Mouse (Mus musculus): ENCODE data around the gene Fto. TPM values are rescaled to one million over a fixed set of nuclear protein-coding genes. Genes with fewer than 3 reads are reported as not detected.

Gene Fto
- polyA plus RNA-seq, 1 experiment from 2014 or later = 19.9 TPM

- H3K27me3 ChIP-seq (ENCODE audit: control insufficient read depth, insufficient read depth, low read depth, low read length) = no peaks in the 10 kb centered on the region
- H3K9ac ChIP-seq (ENCODE audit: low read depth, low read length) = no peak overlapping the region
- H3K4me1 ChIP-seq (ENCODE audit: control insufficient read depth, low read depth, low read length) = no peaks in the 10 kb centered on the region
- H3K9me3 ChIP-seq (replicated peaks; ENCODE audit: control insufficient read depth, low read length) = no peaks in the 10 kb centered on the region; the same call in 1 of the 2 replicates
- no peak overlapping the region for H3K4me2 ChIP-seq (ENCODE audit: low read depth, low read length)
- H3K36me3 ChIP-seq (ENCODE audit: control insufficient read depth, insufficient read depth) = no peaks in the 10 kb centered on the region
- 88% methylated on average over 15 of the region's 15 CpGs for WGBS (ENCODE audit: insufficient replicate concordance)
- no peak for ATAC-seq (ENCODE audit: low read depth)
- H3K27ac ChIP-seq (ENCODE audit: low read length) = no peak overlapping the region
- no peak overlapping the region for H3K4me3 ChIP-seq (ENCODE audit: low read depth, low read length)
Measured at GRCm38 (mm10) chr8:91436036-91436435, 122.7 kb downstream of the Fto start.

GRCm38 (mm10) chr8:91443911-91444310 is 130.6 kb downstream of the Fto start:
- Histone ChIP-seq H3K4me2 (ENCODE audit: low read depth, low read length) (no peak overlapping the region), H3K9ac (ENCODE audit: low read depth, low read length) (no peak overlapping the region), H3K9me3 (replicated peaks; ENCODE audit: control insufficient read depth, low read length) (no peaks in the 10 kb centered on the region), H3K4me3 (ENCODE audit: low read depth, low read length) (no peak overlapping the region), H3K4me1 (ENCODE audit: control insufficient read depth, low read depth, low read length) (no peaks in the 10 kb centered on the region), H3K27me3 (ENCODE audit: control insufficient read depth, insufficient read depth, low read depth, low read length) (no peaks in the 10 kb centered on the region), H3K36me3 (ENCODE audit: control insufficient read depth, insufficient read depth) (no peaks in the 10 kb centered on the region), H3K27ac (ENCODE audit: low read length) (no peak overlapping the region)
- no peak for ATAC-seq (ENCODE audit: low read depth)
- 70% methylated on average over 4 of the region's 4 CpGs for WGBS (ENCODE audit: insufficient replicate concordance)

GRCm38 (mm10) chr8:91444636-91445410 is 131.5 kb downstream of the Fto start:
- H3K4me3 ChIP-seq (ENCODE audit: low read depth, low read length) = no peak overlapping the region
- H3K4me2 ChIP-seq (ENCODE audit: low read depth, low read length) = no peak overlapping the region
- H3K36me3 ChIP-seq (ENCODE audit: control insufficient read depth, insufficient read depth) = no peaks in the 10 kb centered on the region
- no peaks in the 10 kb centered on the region for H3K9me3 ChIP-seq (replicated peaks; ENCODE audit: control insufficient read depth, low read length)
- H3K27me3 ChIP-seq (ENCODE audit: control insufficient read depth, insufficient read depth, low read depth, low read length) = no peaks in the 10 kb centered on the region
- no peaks in the 10 kb centered on the region for H3K4me1 ChIP-seq (ENCODE audit: control insufficient read depth, low read depth, low read length)
- H3K9ac ChIP-seq (ENCODE audit: low read depth, low read length) = no peak overlapping the region
- no peak overlapping the region for H3K27ac ChIP-seq (ENCODE audit: low read length)
- ATAC-seq (ENCODE audit: low read depth) = no peak; the same call in 1 of the 2 replicates
- WGBS (ENCODE audit: insufficient replicate concordance) = 78% methylated on average over 11 of the region's 11 CpGs

- no peak overlapping the region for H3K27ac ChIP-seq (ENCODE audit: low read length)
- no peaks in the 10 kb centered on the region for H3K4me1 ChIP-seq (ENCODE audit: control insufficient read depth, low read depth, low read length)
- 77% methylated on average over 10 of the region's 10 CpGs for WGBS (ENCODE audit: insufficient replicate concordance)
- H3K4me2 ChIP-seq (ENCODE audit: low read depth, low read length) = no peak overlapping the region
- H3K36me3 ChIP-seq (ENCODE audit: control insufficient read depth, insufficient read depth) = no peaks in the 10 kb centered on the region
- no peak for ATAC-seq (ENCODE audit: low read depth)
- H3K27me3 ChIP-seq (ENCODE audit: control insufficient read depth, insufficient read depth, low read depth, low read length) = no peaks in the 10 kb centered on the region
- no peak overlapping the region for H3K4me3 ChIP-seq (ENCODE audit: low read depth, low read length)
- H3K9me3 ChIP-seq (replicated peaks; ENCODE audit: control insufficient read depth, low read length) = no peaks in the 10 kb centered on the region
- H3K9ac ChIP-seq (ENCODE audit: low read depth, low read length) = no peak overlapping the region
Measured at GRCm38 (mm10) chr8:91445516-91445915, 132.2 kb downstream of the Fto start.

GRCm38 (mm10) chr8:91446008-91446407 is 132.7 kb downstream of the Fto start:
- WGBS (ENCODE audit: insufficient replicate concordance) = 82% methylated on average over 5 of the region's 5 CpGs

GRCm38 (mm10) chr8:91448667-91449329 is 135.5 kb downstream of the Fto start:
- Histone ChIP-seq H3K4me2 (ENCODE audit: low read depth, low read length) (no peak overlapping the region), H3K4me1 (ENCODE audit: control insufficient read depth, low read depth, low read length) (no peaks in the 10 kb centered on the region), H3K4me3 (ENCODE audit: low read depth, low read length) (no peak overlapping the region), H3K36me3 (ENCODE audit: control insufficient read depth, insufficient read depth) (no peaks in the 10 kb centered on the region), H3K27me3 (ENCODE audit: control insufficient read depth, insufficient read depth, low read depth, low read length) (no peaks in the 10 kb centered on the region), H3K9me3 (replicated peaks; ENCODE audit: control insufficient read depth, low read length) (no peaks in the 10 kb centered on the region), H3K27ac (ENCODE audit: low read length) (no peak overlapping the region), H3K9ac (ENCODE audit: low read depth, low read length) (no peak overlapping the region)
- 78% methylated on average over 7 of the region's 7 CpGs for WGBS (ENCODE audit: insufficient replicate concordance)
- no peak for ATAC-seq (ENCODE audit: low read depth)

More at GRCm38 (mm10) chr8:91446008-91446407, 132.7 kb downstream of the Fto start:
- H3K9me3 ChIP-seq (replicated peaks; ENCODE audit: control insufficient read depth, low read length) = no peaks in the 10 kb centered on the region
- no peaks in the 10 kb centered on the region for H3K36me3 ChIP-seq (ENCODE audit: control insufficient read depth, insufficient read depth)
- no peak for ATAC-seq (ENCODE audit: low read depth)
- H3K27ac ChIP-seq (ENCODE audit: low read length) = no peak overlapping the region
- H3K27me3 ChIP-seq (ENCODE audit: control insufficient read depth, insufficient read depth, low read depth, low read length) = no peaks in the 10 kb centered on the region
- H3K9ac ChIP-seq (ENCODE audit: low read depth, low read length) = no peak overlapping the region
- no peak overlapping the region for H3K4me3 ChIP-seq (ENCODE audit: low read depth, low read length)
- H3K4me1 ChIP-seq (ENCODE audit: control insufficient read depth, low read depth, low read length) = no peaks in the 10 kb centered on the region
- H3K4me2 ChIP-seq (ENCODE audit: low read depth, low read length) = no peak overlapping the region

GRCm38 (mm10) chr8:91454926-91455325 is 141.6 kb downstream of the Fto start:
- no peaks in the 10 kb centered on the region for H3K4me1 ChIP-seq (ENCODE audit: control insufficient read depth, low read depth, low read length)
- no peak overlapping the region for H3K9ac ChIP-seq (ENCODE audit: low read depth, low read length)
- no peak overlapping the region for H3K4me3 ChIP-seq (ENCODE audit: low read depth, low read length)
- H3K36me3 ChIP-seq (ENCODE audit: control insufficient read depth, insufficient read depth) = no peaks in the 10 kb centered on the region
- H3K4me2 ChIP-seq (ENCODE audit: low read depth, low read length) = no peak overlapping the region
- H3K27ac ChIP-seq (ENCODE audit: low read length) = no peak overlapping the region
- H3K9me3 ChIP-seq (replicated peaks; ENCODE audit: control insufficient read depth, low read length) = no peaks in the 10 kb centered on the region
- H3K27me3 ChIP-seq (ENCODE audit: control insufficient read depth, insufficient read depth, low read depth, low read length) = no peaks in the 10 kb centered on the region
- WGBS (ENCODE audit: insufficient replicate concordance) = 88% methylated on average over 2 of the region's 2 CpGs
- ATAC-seq (ENCODE audit: low read depth) = no peak

- H3K4me1 ChIP-seq (ENCODE audit: control insufficient read depth, low read depth, low read length) = no peaks in the 10 kb centered on the region
- no peak overlapping the region for H3K4me3 ChIP-seq (ENCODE audit: low read depth, low read length)
- no peak for ATAC-seq (ENCODE audit: low read depth)
- H3K36me3 ChIP-seq (ENCODE audit: control insufficient read depth, insufficient read depth) = no peaks in the 10 kb centered on the region
- H3K4me2 ChIP-seq (ENCODE audit: low read depth, low read length) = no peak overlapping the region
- H3K9me3 ChIP-seq (replicated peaks; ENCODE audit: control insufficient read depth, low read length) = no peaks in the 10 kb centered on the region
- no peak overlapping the region for H3K9ac ChIP-seq (ENCODE audit: low read depth, low read length)
- WGBS (ENCODE audit: insufficient replicate concordance) = 76% methylated on average over 5 of the region's 5 CpGs
- no peak overlapping the region for H3K27ac ChIP-seq (ENCODE audit: low read length)
- no peaks in the 10 kb centered on the region for H3K27me3 ChIP-seq (ENCODE audit: control insufficient read depth, insufficient read depth, low read depth, low read length)
Measured at GRCm38 (mm10) chr8:91455591-91455990, 142.3 kb downstream of the Fto start.

GRCm38 (mm10) chr8:91458016-91458415 is 144.7 kb downstream of the Fto start:
- Histone ChIP-seq H3K4me1 (ENCODE audit: control insufficient read depth, low read depth, low read length) (peaks cover 2% of the 10 kb centered on the region; the same call in 1 of the 2 replicates), H3K4me2 (ENCODE audit: low read depth, low read length) (no peak overlapping the region), H3K9ac (ENCODE audit: low read depth, low read length) (no peak overlapping the region), H3K36me3 (ENCODE audit: control insufficient read depth, insufficient read depth) (no peaks in the 10 kb centered on the region), H3K4me3 (ENCODE audit: low read depth, low read length) (no peak overlapping the region), H3K27ac (ENCODE audit: low read length) (no peak overlapping the region), H3K27me3 (ENCODE audit: control insufficient read depth, insufficient read depth, low read depth, low read length) (no peaks in the 10 kb centered on the region), H3K9me3 (replicated peaks; ENCODE audit: control insufficient read depth, low read length) (no peaks in the 10 kb centered on the region)
- WGBS (ENCODE audit: insufficient replicate concordance) = 71% methylated on average over 1 of the region's 1 CpGs
- no peak for ATAC-seq (ENCODE audit: low read depth)

Data from liver, embryonic 16.5 days (tissue).